Mouse (Mus musculus): ENCODE results near the gene Nhsl1. TPM values are rescaled to one million over a fixed set of nuclear protein-coding genes. Genes with fewer than 3 reads are reported as not detected.

Nhsl1 gene
- polyA plus RNA-seq, 1 experiment from 2014 or later = 16.9 TPM

DNA sequence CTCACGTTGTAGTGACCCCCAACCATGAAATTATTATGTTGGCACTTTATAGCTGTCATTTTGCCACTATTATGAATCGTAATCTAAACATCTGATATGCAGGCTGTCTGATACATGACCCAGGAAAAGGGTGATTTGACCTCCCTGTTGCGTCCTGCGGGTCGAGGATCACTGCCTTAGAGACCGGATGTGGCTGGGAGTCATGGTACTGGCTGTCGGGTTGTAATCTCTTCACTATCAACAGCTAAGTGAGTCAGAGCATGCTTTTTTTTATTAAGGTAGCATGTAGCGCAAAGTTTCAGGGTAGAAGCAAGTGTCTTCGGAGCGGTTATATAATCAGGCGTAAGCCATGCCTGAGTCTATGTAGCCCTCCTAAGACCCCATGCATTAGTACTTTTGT, 97.2 kb downstream of the Nhsl1 start:
- DNase-seq = no peak
- Histone ChIP-seq H3K4me1 (ENCODE audit: control insufficient read depth, insufficient read depth, low read length) (peaks cover 25% of the 10 kb centered on the region), H3K27me3 (ENCODE audit: control insufficient read depth, insufficient read depth, low read length) (no peaks in the 10 kb centered on the region), H3K27ac (replicated peaks; ENCODE audit: low read depth, low read length) (no peak overlapping the region), H3K36me3 (ENCODE audit: control insufficient read depth, insufficient read depth, low read length) (no peaks in the 10 kb centered on the region), H3K9me3 (ENCODE audit: control insufficient read depth, low read length) (no peaks in the 10 kb centered on the region), H3K4me3 (replicated peaks; ENCODE audit: low read depth, low read length) (no peak overlapping the region), H3K9ac (replicated peaks; ENCODE audit: low read length) (no peak overlapping the region), H3K4me2 (ENCODE audit: low read length) (no peak overlapping the region)
- ATAC-seq (ENCODE audit: low FRiP score, low TSS enrichment) = no peak
- WGBS = 92% methylated on average over 11 of the region's 11 CpGs

DNA sequence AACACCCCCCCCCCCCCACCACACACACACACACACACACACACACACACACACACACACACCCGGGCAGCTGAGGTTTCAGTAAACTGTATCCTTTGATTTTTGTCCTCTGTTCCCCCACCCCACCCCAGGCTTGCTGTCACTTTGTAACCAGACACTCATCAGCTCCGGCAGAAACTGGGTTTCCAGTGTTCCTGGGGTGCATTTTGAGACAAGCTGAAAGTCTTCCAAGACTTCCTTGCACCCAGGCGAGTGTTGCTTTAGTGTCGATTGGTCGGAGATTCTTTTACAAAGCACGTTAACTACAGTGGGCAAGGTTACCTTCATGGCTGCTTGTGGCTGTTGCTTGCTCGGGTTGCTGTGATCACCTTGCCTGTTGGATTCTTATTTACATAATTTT, 99.4 kb downstream of the Nhsl1 start:
- DNase-seq (no peak), ATAC-seq (ENCODE audit: low FRiP score, low TSS enrichment) (no peak)
- Histone ChIP-seq H3K36me3 (ENCODE audit: control insufficient read depth, insufficient read depth, low read length) (no peaks in the 10 kb centered on the region), H3K9me3 (ENCODE audit: control insufficient read depth, low read length) (no peaks in the 10 kb centered on the region), H3K4me2 (ENCODE audit: low read length) (no peak overlapping the region), H3K4me3 (replicated peaks; ENCODE audit: low read depth, low read length) (no peak overlapping the region), H3K27ac (replicated peaks; ENCODE audit: low read depth, low read length) (no peak overlapping the region), H3K4me1 (ENCODE audit: control insufficient read depth, insufficient read depth, low read length) (peaks cover 13% of the 10 kb centered on the region), H3K9ac (replicated peaks; ENCODE audit: low read length) (no peak overlapping the region), H3K27me3 (ENCODE audit: control insufficient read depth, insufficient read depth, low read length) (no peaks in the 10 kb centered on the region)
- 52% methylated on average over 7 of the region's 7 CpGs for WGBS

DNA sequence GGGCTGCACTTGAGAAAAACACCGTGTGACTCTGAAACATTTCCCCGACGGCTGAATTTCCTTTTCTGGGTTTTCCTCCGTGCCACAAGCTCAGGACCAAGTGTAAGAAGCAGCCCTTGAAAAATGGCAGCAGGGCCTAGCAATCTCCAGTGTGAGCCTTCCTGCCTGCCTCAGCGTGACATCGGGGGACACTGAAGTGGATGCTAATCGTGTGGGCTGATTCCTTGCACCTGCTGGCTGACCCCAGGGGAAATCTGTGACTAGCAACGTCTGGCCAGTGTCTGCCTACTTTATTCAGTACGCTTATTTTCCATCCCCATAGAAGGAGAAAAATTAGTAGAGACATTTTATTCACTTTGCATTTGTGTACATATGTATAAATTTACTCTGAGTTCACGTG, 100.7 kb downstream of the Nhsl1 start:
- peak; percentile 42; the same call in 1 of the 2 replicates for ATAC-seq (ENCODE audit: low FRiP score, low TSS enrichment)
- Histone ChIP-seq H3K4me1 (ENCODE audit: control insufficient read depth, insufficient read depth, low read length) (peaks cover 13% of the 10 kb centered on the region), H3K36me3 (ENCODE audit: control insufficient read depth, insufficient read depth, low read length) (no peaks in the 10 kb centered on the region), H3K27me3 (ENCODE audit: control insufficient read depth, insufficient read depth, low read length) (no peaks in the 10 kb centered on the region), H3K9me3 (ENCODE audit: control insufficient read depth, low read length) (no peaks in the 10 kb centered on the region), H3K4me2 (ENCODE audit: low read length) (no peak overlapping the region), H3K9ac (replicated peaks; ENCODE audit: low read length) (no peak overlapping the region), H3K4me3 (replicated peaks; ENCODE audit: low read depth, low read length) (no peak overlapping the region), H3K27ac (replicated peaks; ENCODE audit: low read depth, low read length) (0 out of 2 replicates have a peak overlapping the region, but pooled peaks have one; percentile 49)
- WGBS = 34% methylated on average over 10 of the region's 10 CpGs
- peak; percentile 58 for DNase-seq

DNA sequence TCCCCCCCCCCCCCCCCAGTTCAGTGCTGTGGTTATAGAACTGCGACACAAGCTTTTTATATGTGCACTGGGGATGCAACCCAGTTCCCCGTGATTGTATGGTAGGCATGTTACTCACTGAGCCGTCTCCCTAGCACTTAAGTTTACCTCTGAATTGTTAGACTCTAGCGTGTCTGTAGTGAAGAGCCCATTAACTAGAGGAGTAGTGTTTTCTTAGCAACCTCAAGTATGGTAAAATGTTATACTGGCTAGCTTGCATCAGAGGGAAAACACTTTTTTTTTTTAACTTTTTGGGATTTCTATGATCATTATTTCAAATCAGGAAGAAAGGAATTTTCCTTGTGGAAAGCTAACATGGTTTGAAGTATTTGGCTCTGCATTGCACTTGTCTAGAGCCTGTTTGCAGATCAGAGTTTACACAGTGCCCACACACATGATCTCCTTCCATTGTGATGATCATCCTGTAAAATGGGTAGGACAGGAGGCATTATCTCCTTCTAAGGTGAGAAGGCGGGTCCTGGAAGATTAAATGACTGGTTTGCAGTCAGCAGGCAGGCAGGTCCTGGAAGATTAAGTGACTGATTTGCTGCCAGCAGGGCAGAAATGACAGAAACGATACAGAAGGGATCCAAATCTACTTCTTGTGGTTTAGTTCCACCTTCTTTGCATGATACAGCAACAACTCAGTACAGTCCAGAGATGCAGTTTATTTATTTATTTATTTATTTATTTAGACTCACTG, 101.6 kb downstream of the Nhsl1 start:
- H3K4me2 ChIP-seq (ENCODE audit: low read length) = no peak overlapping the region
- no peak for DNase-seq
- no peaks in the 10 kb centered on the region for H3K9me3 ChIP-seq (ENCODE audit: control insufficient read depth, low read length)
- ATAC-seq (ENCODE audit: low FRiP score, low TSS enrichment) = no peak
- no peaks in the 10 kb centered on the region for H3K36me3 ChIP-seq (ENCODE audit: control insufficient read depth, insufficient read depth, low read length)
- H3K4me3 ChIP-seq (replicated peaks; ENCODE audit: low read depth, low read length) = no peak overlapping the region
- H3K27me3 ChIP-seq (ENCODE audit: control insufficient read depth, insufficient read depth, low read length) = no peaks in the 10 kb centered on the region
- 87% methylated on average over 6 of the region's 6 CpGs for WGBS
- no peak overlapping the region for H3K27ac ChIP-seq (replicated peaks; ENCODE audit: low read depth, low read length)
- peaks cover 13% of the 10 kb centered on the region for H3K4me1 ChIP-seq (ENCODE audit: control insufficient read depth, insufficient read depth, low read length)
- no peak overlapping the region for H3K9ac ChIP-seq (replicated peaks; ENCODE audit: low read length)

DNA sequence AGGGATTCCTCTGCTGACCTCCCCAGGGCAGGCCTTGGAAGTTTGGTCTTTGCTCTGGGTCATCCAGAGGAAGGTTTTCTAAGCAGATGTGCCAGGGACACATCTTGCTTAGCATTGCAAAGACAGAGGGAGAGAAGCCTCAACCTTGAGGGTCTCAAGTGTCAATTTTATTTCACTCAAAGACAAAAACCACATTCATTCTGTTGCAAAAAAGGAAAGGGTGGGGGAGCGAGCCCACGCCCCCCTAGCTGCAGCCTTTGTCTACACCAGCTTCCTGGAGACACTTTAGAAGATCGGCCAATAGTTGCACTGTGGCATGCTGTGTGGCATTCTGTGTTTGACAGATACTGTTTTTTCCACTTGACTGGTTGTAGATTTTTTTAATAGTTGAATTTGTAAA, 104.2 kb downstream of the Nhsl1 start:
- Histone ChIP-seq H3K27ac (replicated peaks; ENCODE audit: low read depth, low read length) (no peak overlapping the region), H3K9me3 (ENCODE audit: control insufficient read depth, low read length) (peaks cover 2% of the 10 kb centered on the region; the same call in 1 of the 2 replicates), H3K4me1 (ENCODE audit: control insufficient read depth, insufficient read depth, low read length) (peaks cover 9% of the 10 kb centered on the region), H3K4me3 (replicated peaks; ENCODE audit: low read depth, low read length) (no peak overlapping the region), H3K36me3 (ENCODE audit: control insufficient read depth, insufficient read depth, low read length) (0 out of 2 replicates have a peak, but pooled peaks cover 4% of the 10 kb centered on the region), H3K4me2 (ENCODE audit: low read length) (no peak overlapping the region), H3K27me3 (ENCODE audit: control insufficient read depth, insufficient read depth, low read length) (no peaks in the 10 kb centered on the region), H3K9ac (replicated peaks; ENCODE audit: low read length) (no peak overlapping the region)
- WGBS = 35% methylated on average over 3 of the region's 3 CpGs
- ATAC-seq (ENCODE audit: low FRiP score, low TSS enrichment) = no peak
- no peak for DNase-seq

DNA sequence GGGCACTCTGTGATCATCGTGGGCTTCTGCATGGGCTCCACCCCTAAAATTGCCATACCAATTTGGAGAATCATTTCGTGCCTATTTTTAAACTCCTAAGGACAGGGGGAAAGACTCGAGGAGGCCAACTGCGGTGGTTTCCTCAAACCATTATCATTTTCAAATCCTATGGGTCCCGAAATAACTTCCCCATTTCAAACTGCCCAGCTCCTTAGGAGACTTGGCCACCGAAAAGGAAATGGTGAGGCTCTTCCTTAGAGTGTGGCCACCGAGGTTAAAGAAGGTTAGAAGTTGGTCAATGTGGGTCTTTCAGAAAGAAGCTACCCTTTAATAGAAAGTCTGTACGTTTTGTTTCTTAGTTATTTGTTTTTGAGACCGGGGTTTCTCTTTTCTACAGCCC, 104.8 kb downstream of the Nhsl1 start:
- ATAC-seq (ENCODE audit: low FRiP score, low TSS enrichment) (no peak), DNase-seq (no peak)
- Histone ChIP-seq H3K27me3 (ENCODE audit: control insufficient read depth, insufficient read depth, low read length) (no peaks in the 10 kb centered on the region), H3K36me3 (ENCODE audit: control insufficient read depth, insufficient read depth, low read length) (0 out of 2 replicates have a peak, but pooled peaks cover 4% of the 10 kb centered on the region), H3K9me3 (ENCODE audit: control insufficient read depth, low read length) (peaks cover 2% of the 10 kb centered on the region; the same call in 1 of the 2 replicates), H3K9ac (replicated peaks; ENCODE audit: low read length) (no peak overlapping the region), H3K4me1 (ENCODE audit: control insufficient read depth, insufficient read depth, low read length) (peaks cover 7% of the 10 kb centered on the region), H3K4me2 (ENCODE audit: low read length) (no peak overlapping the region), H3K4me3 (replicated peaks; ENCODE audit: low read depth, low read length) (no peak overlapping the region), H3K27ac (replicated peaks; ENCODE audit: low read depth, low read length) (no peak overlapping the region)
- 73% methylated on average over 9 of the region's 9 CpGs for WGBS

DNA sequence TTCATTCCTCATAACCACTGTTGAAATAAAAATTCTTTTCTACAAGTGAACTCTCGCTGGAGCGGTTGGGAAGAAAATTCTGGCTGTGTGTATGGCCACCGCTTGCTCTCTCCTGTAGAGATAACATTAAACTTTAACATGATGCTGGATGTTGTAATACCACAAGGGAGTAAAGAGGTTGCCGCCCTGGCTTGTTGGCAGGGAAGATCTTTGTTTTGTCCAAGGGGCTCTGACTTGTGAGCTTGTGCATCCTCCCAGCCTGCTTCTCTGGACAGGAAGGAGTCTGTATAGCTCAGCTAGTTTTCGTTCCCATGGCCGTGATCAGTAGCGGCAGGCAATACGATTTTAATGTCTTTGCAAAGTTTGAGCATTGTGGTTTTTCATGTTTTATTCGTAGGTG, 109.1 kb downstream of the Nhsl1 start:
- no peak overlapping the region for H3K4me3 ChIP-seq (replicated peaks; ENCODE audit: low read depth, low read length)
- DNase-seq (no peak), ATAC-seq (ENCODE audit: low FRiP score, low TSS enrichment) (no peak)
- H3K27me3 ChIP-seq (ENCODE audit: control insufficient read depth, insufficient read depth, low read length) = no peaks in the 10 kb centered on the region
- no peak overlapping the region for H3K9ac ChIP-seq (replicated peaks; ENCODE audit: low read length)
- H3K9me3 ChIP-seq (ENCODE audit: control insufficient read depth, low read length) = peaks cover 2% of the 10 kb centered on the region; the same call in 1 of the 2 replicates
- no peak overlapping the region for H3K4me2 ChIP-seq (ENCODE audit: low read length)
- H3K27ac ChIP-seq (replicated peaks; ENCODE audit: low read depth, low read length) = no peak overlapping the region
- 96% methylated on average over 9 of the region's 9 CpGs for WGBS
- H3K36me3 ChIP-seq (ENCODE audit: control insufficient read depth, insufficient read depth, low read length) = peaks cover 8% of the 10 kb centered on the region; the same call in 1 of the 2 replicates
- peaks cover 8% of the 10 kb centered on the region for H3K4me1 ChIP-seq (ENCODE audit: control insufficient read depth, insufficient read depth, low read length)

DNA sequence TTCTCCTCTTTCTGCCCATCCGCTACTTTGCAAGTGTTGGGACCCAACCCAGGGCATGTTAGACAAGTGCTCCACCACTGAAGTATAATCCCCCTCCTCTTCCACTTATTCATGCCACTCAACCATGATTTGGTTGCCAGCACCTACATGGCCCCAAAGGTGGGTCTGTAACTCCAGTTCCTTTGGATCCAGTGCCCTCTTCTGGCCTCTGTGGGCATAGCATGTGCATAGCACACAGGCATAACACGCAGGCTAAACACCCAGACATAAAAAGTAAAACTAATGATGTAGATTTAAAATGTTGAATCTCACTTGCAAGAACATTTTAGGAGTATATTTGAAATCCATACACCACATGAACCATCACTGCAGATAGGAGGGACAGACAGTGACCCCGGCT, 110.7 kb downstream of the Nhsl1 start:
- Histone ChIP-seq H3K4me1 (ENCODE audit: control insufficient read depth, insufficient read depth, low read length) (peaks cover 8% of the 10 kb centered on the region), H3K9me3 (ENCODE audit: control insufficient read depth, low read length) (peaks cover 2% of the 10 kb centered on the region; the same call in 1 of the 2 replicates), H3K36me3 (ENCODE audit: control insufficient read depth, insufficient read depth, low read length) (peaks cover 8% of the 10 kb centered on the region; the same call in 1 of the 2 replicates), H3K27me3 (ENCODE audit: control insufficient read depth, insufficient read depth, low read length) (no peaks in the 10 kb centered on the region), H3K27ac (replicated peaks; ENCODE audit: low read depth, low read length) (no peak overlapping the region), H3K4me2 (ENCODE audit: low read length) (no peak overlapping the region), H3K9ac (replicated peaks; ENCODE audit: low read length) (no peak overlapping the region), H3K4me3 (replicated peaks; ENCODE audit: low read depth, low read length) (no peak overlapping the region)
- ATAC-seq (ENCODE audit: low FRiP score, low TSS enrichment) = no peak
- no peak for DNase-seq
- WGBS = 95% methylated on average over 3 of the region's 3 CpGs

DNA sequence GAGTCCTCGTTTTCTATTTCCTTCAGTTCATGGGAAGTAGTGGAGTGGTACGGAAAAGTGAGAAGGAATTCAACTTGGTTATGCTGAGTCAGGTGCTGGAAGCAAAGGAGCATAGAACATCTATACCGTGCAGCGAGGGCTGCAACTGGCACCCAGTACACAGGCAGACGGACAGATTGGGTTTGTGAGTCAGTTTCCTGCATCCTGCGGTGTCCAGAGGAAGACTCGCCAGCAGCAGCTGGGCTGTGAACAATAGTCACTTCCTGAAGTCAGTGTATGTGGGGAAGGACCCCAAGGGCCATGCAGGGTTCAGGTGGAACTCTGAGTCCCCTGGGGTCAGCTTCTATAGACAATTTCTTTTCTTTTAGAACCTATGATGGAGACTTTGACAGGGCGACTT, 111.4 kb downstream of the Nhsl1 start:
- ATAC-seq (ENCODE audit: low FRiP score, low TSS enrichment) = no peak
- H3K9ac ChIP-seq (replicated peaks; ENCODE audit: low read length) = no peak overlapping the region
- H3K27me3 ChIP-seq (ENCODE audit: control insufficient read depth, insufficient read depth, low read length) = no peaks in the 10 kb centered on the region

More for the DNA sequence above, 111.4 kb downstream of the Nhsl1 start:
- Histone ChIP-seq H3K4me3 (replicated peaks; ENCODE audit: low read depth, low read length) (no peak overlapping the region), H3K36me3 (ENCODE audit: control insufficient read depth, insufficient read depth, low read length) (peaks cover 8% of the 10 kb centered on the region; the same call in 1 of the 2 replicates), H3K4me1 (ENCODE audit: control insufficient read depth, insufficient read depth, low read length) (peaks cover 8% of the 10 kb centered on the region), H3K9me3 (ENCODE audit: control insufficient read depth, low read length) (peaks cover 2% of the 10 kb centered on the region; the same call in 1 of the 2 replicates), H3K27ac (replicated peaks; ENCODE audit: low read depth, low read length) (no peak overlapping the region), H3K4me2 (ENCODE audit: low read length) (no peak overlapping the region)
- 73% methylated on average over 8 of the region's 8 CpGs for WGBS
- DNase-seq = no peak

Data from midbrain, embryonic 14.5 days (tissue).